Mouse (Mus musculus): Measurements from ENCODE around the gene Cuta. TPM values are rescaled to one million over a fixed set of nuclear protein-coding genes. Genes with fewer than 3 reads are reported as not detected.
"Not testable (repeated sequence)": the region's sequence is repeated elsewhere in the genome, so short reads cannot be mapped to it uniquely, and the experiment has no call there.

Cuta gene
- 118 and 132 TPM in 2 replicates for total RNA-seq (2021)
- long read RNA-seq, experiment 1, transcript Cuta-207 (6 exons, 937 nt), result minor isoform, 12 of 140 reads
- long read RNA-seq, experiment 1, transcript Cuta-201 (7 exons, 741 nt), result major isoform, 49 of 140 reads
- long read RNA-seq, experiment 1, partial matches to known transcripts, result 57 of 140 reads
- long read RNA-seq, experiment 1, other reads (novel, unspliced or antisense), result 17 of 140 reads
- long read RNA-seq, experiment 2, transcript Cuta-201 (7 exons, 741 nt), result major isoform, 43 of 102 reads
- long read RNA-seq, experiment 2, partial matches to known transcripts, result 40 of 102 reads
- long read RNA-seq, experiment 2, other reads (novel, unspliced or antisense), result 9 of 102 reads

DNA sequence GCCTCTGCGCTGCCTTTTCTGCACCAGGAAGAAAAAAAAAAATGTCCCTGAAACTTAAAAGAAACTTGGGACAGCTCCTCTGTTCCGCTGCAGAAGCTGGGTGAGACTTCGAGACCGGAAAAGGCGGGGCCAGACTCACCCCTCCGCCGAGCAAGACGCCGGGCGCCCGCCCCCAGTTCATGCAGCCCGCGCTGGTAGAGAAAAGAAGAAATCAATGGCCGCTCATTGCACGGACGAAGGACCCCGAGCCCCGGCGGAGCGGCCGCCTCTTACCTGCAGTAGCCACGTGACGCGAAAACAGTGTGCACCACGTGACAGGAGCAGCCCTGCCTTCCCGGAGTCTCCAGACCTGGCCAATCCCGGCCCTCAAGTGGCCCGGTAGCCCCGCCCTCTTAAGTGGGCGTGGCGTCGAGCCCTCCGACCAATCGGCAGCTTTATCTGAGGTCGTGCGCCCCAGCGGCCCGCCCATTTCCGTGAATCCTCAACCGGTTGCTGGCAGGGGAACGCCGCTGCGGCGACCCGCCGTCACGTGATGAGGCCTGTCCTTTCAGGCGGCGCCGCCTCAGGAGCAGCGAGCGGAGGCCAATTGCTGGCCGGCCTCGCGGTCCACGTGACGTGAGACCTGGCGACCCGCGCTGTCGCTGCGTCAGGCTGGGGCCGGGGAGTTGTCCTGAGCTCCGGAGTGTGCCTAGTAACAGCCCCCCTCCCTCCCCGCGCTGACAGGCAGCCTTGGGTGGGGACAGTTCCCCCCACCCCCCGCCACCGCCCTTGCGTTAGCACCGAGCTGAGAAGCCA lies at the start of gene Cuta:
Cuta (minus strand) TSS at position 392 of the 795 bp plus-strand sequence.
- DNase-seq, result peak; percentile 99

DNA sequence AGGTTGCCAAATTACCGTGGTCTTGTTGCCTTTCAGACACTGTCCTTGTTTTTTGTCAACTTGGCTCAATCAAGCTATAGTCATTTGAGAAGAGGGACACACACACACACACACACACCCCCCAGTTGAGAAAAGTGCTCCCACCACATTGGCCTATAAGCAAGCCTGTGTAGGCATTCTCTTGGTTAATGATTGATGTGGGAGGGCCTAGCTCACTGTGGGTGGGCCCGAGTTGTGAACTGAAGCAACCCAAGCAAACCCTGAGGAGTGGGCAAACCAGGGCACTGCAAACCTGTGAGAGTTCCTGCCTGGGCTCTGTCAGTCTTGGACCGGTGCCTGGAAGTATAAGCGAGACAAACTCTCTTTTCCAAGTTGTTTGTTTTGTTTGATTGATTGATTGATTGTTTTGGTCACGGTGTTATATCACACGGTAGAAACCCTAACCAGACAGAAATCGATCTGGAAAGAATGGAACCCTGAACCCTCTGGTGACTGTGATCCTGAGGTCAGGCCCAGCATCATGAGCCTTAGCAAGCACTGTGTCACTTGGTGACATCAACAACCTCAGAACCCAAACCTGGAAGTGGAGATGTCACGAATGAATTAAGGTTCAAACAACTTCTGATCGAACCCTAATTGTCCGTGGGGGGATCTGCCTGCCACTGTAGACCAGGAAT lies 46.3 kb upstream of the Cuta start:
- no peak for DNase-seq

DNA sequence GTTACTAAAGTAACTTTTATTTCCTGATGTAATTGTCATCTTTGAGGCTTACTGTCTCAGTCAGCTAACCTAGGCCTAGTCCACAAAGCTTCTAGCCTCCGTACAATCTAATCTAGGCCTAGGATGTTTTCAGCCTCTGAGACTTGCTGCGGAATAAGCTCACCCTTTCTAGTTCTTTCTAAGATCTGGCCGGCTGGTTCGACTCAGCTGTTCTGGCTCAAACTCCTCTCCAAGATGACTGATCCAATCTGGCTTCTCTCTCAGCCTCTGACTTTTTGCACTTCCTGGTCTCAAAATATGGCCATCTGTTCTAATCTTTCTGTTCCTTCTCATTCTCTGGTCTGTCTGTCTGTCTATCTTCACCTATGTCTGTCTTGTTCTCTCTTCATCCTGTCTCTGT lies 44.0 kb upstream of the Cuta start:
- DNase-seq, result no peak

DNA sequence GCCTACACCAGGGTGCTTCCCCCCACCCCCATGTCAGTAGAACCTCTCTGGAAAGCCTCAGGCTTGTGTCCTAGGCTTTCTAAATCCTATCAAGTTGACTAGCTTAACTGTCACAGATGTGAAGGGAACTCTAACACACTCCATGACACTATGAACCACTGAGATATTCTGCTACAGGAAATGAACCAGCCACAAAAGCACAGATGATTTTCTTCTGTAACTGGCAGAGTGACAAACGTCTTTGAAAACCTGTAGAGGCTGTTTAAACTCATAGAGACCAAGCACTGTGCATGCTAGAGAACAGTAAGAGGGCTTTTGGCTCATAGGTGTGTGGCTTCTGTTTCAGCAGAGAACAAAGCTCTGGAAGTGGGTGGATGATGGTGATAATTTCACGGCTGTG lies 41.7 kb upstream of the Cuta start:
- DNase-seq, result no peak

DNA sequence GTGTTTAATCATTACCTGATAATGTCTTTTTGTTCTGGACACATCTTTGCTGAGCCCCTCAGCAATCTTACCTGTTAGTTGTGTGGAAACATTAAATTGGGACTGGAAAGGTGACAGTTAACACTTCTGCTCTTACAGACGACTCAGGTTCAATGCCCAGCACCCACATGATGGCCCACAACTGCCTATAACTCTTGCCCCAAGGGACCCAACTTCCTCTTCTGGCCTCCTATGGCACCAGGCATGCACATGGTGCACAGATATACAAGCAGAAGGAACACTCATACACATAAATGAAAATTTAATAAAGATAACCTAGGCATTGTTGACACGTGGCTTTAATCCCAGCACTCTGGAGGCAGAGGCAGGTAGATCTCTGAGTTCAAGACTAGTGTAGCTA lies 40.1 kb upstream of the Cuta start:
- no peak for DNase-seq

DNA sequence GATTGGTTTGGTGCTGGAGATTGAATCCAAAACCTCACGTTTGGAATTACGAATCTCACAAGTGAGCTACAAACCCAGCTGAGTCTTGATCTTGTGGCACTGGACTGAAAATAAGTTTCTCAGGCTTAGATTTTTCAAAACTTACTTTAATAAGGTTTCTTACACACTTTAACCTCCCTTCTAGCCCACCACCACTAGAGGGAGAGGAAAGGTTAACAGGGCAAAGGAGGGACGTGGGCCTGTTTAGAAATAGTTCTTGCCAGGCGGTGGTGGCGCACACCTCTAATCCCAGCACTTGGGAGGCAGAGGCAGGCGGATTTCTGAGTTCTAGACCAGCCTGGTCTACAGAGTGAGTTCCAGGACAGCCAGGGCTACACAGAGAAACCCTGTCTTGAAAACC lies 38.0 kb upstream of the Cuta start:
- not testable (repeated sequence) for DNase-seq

DNA sequence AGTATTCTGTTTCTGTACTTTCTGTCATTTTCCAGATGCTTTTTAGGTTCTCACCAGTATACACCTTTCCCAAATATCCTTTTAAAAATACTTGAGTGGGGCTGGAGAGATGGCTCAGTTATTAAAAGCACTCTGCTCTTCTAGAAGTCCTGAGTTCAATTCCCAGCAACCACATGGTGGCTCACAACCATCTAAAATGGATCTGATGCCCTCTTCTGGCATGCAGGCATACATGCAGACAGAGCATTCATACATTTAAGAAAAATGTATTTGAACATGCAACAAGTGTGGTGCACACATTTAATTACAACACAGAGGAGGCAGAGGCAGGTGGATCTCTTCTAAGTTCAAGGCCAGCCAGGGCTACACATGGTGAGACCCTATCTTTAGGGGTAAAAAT lies 36.0 kb upstream of the Cuta start:
- no peak for DNase-seq

DNA sequence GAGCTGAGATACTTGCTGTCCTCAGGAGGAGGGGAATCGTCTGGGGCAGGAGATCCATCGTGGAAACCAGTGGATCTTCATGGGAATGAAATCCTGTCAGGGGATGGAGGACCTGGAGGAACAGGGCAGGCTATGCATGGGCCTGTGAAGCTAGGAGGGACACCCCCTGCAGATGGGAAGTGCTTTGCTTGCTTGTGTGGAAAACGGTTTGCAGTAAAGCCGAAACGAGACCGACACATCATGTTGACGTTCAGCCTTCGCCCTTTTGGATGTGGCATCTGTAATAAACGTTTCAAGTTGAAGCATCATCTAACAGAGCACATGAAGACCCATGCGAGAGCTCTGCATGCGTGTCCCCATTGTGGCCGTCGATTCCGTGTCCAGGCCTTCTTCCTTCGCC lies 35.2 kb upstream of the Cuta start:
- no peak for DNase-seq

DNA sequence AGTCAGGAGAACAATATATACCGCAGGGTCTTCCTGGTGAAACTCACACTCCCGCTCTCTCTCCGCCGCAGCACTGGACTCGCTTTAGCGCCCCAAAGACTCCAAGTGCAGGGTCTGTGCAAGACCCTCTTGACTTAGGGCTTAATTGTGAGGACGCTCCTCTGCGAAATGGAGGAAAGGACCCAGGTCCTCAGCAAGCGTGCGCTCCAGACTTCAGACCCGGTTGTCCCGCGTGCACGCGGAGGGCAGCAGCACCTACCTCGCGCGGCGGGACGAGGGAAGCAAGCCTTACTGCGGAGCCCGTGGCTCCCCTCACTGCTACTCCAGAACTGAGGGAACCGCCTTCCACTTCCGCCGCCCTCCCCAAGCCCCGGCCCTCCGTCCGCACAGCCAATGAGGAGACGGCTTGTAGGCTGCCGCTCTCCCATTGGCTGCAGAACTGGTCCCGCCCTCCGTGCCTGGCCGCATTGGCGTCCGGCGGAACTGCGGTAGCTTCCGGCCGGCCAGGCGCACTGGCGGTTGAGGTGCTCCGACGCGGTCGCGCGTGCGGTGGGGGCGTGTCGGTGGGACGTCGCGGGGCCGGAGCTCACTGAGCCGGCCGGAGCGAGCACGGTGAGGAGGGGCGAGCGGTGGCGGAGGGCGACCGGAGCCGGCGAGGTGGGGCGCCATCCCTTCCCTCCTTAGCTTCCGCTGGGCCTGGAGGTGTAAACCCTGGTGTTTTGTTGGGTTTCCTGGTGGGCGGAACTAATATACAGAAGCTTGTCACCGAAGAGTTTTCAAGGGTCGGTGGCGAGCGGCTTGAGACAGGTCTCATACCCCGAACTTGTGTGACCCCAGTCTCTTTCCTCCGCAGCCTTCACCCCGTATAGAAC lies 33.6 kb upstream of the Cuta start, which contains the start of gene Zbtb9:
Zbtb9 (plus strand) TSS at position 465 of the 872 bp plus-strand sequence.
- peak; percentile 99 for DNase-seq

DNA sequence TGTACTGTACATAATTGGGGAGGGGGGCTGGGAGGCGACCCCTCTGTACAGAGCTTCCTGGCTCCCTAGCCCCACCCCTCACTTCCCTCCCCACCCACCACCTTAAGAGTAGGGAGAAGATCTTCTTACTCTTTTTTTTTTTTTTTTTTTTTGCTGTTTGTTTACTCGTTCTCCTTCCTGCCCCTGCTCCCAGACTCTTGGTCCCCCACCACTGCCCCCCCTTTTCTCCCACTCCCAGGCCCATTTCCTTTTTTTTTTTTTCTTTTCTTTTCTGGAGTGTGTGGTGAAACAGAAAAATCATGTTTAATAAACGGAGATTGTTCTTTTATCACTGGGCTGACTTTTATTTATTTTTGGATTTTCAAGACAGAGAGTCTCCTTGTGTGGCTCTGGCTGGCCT lies 32.7 kb upstream of the Cuta start:
- no peak for DNase-seq

DNA sequence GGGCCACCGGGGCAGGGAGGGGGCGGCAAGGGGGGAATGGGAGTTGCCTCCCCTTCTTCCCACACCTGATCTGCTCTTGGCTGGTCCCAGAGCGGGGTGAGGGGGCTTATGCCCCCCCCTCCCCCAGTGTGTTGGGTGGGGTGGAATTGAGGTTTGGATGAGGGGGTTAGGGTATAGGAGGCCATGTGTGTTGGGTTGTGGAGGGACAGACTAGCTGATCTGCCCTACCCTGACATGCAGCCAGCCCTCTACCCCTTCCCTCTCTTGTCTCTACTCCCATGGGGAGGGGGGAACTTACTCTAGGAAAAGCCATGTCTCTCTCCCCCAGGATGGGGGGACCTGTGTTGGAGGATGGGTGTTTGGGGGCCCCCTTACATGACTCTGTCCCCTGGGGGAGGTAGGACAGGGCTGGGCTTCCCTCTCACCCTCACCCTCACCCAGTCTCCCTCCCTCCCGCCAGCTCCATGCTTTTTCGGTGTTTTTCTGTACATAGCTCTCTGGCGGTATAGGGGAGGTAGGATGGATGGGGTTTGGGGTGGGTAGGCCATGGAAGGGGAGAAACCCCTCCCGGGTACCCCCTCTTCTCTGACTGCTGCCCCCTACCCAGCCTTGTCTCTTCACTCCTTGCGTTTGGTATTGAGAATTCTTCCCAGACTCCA lies 32.0 kb upstream of the Cuta start:
- DNase-seq, result no peak

DNA sequence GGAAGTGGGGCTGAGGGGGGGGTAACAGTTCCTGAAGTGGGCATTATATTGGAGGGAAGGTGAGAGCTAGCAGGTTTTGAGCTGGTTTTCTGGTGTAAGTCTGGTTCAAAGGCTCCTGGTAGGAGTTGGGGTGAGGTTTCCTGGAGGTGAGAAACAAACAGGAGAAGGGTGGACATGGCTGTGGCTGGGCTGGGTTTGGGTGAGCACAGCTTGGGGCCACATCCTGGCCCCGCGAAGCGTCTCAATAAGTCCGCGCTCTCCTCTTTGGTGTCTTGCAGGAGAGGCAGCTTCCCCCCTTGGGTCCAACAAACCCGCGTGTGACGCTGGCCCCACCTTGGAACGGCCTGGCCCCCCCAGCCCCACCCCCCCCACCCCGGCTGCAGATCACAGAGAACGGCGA lies 30.9 kb upstream of the Cuta start:
- no peak for DNase-seq

DNA sequence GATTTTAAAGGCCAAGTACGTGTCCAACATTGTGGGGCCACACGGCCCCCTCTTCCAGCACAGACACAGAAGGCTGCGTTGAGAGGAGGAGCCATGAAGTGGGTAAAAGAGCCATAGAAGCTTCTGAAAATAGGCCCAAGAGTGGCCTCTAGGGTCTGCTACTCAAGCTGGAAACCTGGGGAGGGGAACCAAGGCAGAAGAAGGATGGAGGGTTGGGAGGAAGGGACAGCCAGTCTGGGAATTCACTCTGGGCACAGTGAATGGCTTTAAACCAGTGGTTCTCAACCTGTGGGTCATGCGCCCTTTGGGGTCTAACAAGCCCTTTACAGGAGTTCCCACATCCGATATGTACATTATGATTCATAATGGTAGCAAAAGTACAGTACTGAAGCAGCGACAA lies 29.9 kb upstream of the Cuta start:
- no peak for DNase-seq

DNA sequence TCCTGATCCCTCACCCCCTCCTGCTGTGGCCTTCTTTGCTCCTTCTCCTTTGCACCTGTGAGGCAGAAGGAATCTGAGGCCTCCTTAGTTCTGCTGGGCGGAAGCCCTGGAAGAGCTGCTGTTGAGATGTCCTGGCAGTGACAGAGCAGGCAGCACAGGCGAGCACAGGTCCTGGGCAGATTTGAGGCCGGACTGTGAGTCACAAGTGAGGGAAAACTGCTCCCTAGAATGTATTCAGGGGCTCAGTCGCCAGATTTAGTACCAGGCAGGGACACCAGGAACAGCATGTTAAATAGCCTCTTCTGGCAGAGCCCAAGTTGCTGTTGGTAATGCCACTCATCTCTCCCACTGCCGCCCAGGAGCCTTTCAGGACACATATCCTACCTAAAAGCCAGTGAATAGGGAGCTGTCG lies 28.8 kb upstream of the Cuta start:
- DNase-seq, result no peak

DNA sequence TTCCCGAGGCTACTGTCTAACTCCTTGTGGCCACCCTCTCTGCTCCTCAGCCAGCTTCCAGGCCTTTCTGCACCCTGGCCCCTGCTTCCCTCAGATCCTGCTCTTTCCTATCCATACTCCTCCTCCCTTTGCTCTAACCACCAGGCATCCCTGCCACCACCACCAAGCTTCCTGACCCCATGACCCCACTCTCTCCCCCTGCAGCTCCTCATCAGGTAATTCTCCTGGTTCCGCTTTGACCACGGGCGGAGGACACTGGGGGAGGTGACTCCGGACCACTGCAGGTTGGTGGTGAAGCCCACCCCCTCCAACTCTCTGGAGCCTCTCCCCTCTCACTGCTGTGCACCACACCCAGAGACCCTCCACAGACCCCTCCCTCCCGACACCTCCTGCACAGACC lies 28.1 kb upstream of the Cuta start:
- DNase-seq, result no peak

DNA sequence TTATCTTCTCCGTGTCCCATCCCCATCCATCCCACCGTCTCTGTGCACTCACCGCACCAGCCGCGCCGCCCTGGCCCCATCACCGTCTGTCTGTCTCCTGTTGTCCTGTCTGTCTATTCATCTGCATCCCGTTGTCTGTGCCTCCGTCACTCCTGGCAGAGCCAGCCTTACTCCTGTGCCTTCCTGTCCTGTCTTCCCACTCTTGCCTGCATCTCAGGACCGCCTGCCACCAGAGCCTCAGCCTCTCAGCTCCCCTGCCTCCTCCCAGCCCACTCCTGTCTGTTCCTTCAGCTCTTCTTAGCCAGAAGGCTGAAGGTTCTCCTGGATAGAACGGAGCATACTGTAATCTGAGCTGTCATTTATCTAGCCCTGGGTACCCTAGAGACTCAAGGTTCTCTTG lies 27.6 kb upstream of the Cuta start:
- DNase-seq, result no peak

DNA sequence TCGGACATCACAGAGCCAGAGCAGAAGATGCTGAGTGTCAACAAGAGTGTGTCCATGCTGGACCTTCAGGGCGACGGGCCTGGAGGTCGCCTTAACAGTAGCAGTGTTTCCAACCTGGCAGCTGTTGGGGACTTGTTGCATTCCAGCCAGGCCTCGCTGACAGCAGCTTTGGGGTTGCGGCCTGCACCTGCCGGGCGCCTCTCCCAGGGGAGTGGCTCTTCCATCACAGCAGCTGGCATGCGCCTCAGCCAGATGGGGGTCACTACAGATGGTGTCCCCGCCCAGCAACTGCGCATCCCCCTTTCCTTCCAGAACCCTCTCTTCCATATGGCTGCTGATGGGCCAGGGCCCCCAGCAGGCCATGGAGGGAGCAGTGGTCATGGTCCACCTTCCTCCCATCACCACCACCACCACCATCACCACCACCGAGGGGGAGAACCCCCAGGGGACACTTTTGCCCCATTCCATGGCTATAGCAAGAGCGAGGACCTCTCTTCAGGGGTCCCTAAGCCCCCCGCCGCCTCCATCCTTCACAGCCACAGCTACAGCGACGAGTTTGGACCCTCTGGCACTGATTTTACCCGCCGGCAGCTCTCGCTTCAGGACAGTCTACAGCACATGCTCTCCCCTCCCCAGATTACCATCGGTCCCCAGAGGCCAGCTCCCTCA lies 22.3 kb upstream of the Cuta start:
- no peak for DNase-seq

DNA sequence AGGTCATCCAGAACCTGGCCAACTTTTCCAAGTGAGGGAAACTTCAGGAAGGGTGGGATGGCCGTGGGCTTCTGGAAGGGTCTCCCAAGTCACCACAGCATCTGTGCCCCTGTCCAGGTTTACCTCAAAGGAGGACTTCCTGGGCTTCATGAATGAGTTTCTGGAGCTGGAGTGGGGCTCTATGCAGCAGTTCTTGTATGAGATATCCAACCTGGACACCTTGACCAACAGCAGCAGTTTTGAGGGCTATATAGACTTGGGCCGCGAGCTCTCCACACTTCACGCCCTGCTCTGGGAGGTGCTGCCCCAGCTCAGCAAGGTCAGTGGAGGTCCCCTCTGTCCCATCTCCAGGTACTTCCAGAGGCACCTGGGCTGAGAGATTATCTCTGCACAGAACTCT lies 20.4 kb upstream of the Cuta start:
- DNase-seq, result no peak

DNA sequence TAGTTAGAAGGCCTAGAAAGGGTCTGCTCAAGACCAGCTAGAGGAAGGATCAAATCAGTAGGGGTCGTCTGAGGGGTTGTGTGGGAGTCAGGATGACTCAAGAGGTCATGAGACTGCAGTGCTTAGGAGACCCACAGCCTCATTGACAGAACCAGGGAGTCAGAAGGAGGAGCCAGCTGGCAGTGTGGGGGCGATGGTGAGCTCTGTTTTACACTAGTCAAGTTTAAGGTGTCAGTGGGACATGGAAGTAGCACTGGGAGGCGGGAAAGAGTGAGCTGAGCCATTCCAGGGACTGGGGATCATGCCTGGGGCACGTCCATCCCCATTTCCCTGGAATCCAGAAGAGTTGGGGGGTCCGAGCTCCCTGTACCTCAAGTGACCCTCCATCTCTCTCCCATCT lies 19.5 kb upstream of the Cuta start:
- no peak for DNase-seq

DNA sequence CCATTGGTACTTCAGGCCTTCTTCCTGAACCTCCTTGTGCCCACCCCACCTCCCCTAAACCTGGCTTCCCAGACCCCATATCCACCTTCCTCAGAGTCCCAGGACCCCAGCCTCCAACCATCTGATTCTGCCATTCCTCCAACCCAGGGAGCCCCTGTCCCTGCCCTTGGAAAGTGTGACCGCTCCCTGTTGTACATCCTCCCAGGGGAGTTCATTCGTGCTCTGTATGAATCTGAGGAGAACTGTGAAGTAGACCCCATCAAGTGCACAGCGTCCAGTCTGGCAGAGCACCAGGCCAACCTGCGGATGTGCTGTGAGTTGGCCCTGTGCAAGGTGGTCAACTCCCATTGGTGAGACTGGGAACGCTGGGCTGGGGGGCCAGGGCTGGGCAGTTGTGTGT lies 18.5 kb upstream of the Cuta start:
- DNase-seq, result no peak

DNA sequence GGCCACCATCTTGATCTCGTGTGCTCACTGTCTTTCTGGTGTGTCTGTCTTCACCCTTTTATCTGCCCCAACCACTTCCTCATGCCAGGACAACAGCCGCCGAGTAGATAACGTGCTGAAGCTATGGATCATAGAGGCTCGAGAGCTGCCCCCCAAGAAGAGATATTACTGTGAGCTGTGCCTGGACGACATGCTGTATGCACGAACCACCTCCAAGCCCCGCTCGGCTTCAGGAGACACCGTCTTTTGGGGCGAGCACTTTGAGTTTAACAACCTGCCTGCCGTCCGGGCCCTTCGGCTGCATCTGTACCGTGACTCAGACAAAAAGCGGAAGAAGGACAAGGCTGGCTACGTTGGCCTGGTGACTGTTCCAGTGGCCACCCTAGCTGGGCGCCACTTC lies 17.5 kb upstream of the Cuta start:
- DNase-seq, result no peak

Measured in adrenal gland, postnatal 14 days (tissue).